Mouse (Mus musculus) neural tube, embryonic 15.5 days (tissue): ENCODE data around the gene Slc17a8. TPM values are rescaled to one million over a fixed set of nuclear protein-coding genes. Genes with fewer than 3 reads are reported as not detected.
"Not testable (repeated sequence)": the region's sequence is repeated elsewhere in the genome, so short reads cannot be mapped to it uniquely, and the experiment has no call there.

Experiments used
- ATAC-seq: fragments of 200-750 bp; cut with Nextera tagmentation; 2 replicates; pipeline ENCODE4 v1.8.0; 2017; ENCODE audit warnings: mild to moderate bottlenecking, moderate TSS enrichment, moderate library complexity; ENCODE audit not compliant: low FRiP score
- H3K27ac ChIP-seq: fragments of 300-500 bp; sonication (generic); replicated peaks from 2 replicates; pipeline ENCODE4 v1.5.1; 2015; ENCODE audit warnings: mild to moderate bottlenecking, inconsistent platforms
- H3K27me3 ChIP-seq: fragments of 300-500 bp; sonication (generic); replicated peaks from 2 replicates; pipeline ENCODE4 v1.6.1; 2015; ENCODE audit warnings: inconsistent platforms
- H3K36me3 ChIP-seq: fragments of 300-500 bp; sonication (generic); 2 replicates; pipeline ENCODE4 v1.6.1; 2015; ENCODE audit warnings: inconsistent platforms
- H3K4me1 ChIP-seq: fragments of 300-500 bp; sonication (generic); 2 replicates; pipeline ENCODE4 v1.6.1; 2015; ENCODE audit warnings: inconsistent platforms
- H3K4me2 ChIP-seq: fragments of 300-500 bp; sonication (generic); 2 replicates; pipeline ENCODE4 v1.6.1; 2015; ENCODE audit warnings: inconsistent platforms, mild to moderate bottlenecking, moderate library complexity
- H3K4me3 ChIP-seq: fragments of 300-500 bp; sonication (generic); replicated peaks from 2 replicates; pipeline ENCODE4 v1.5.1; 2015; ENCODE audit warnings: mild to moderate bottlenecking, inconsistent platforms
- H3K9ac ChIP-seq: fragments of 300-500 bp; sonication (generic); replicated peaks from 2 replicates; pipeline ENCODE4 v1.6.1; 2015; ENCODE audit warnings: mild to moderate bottlenecking, inconsistent platforms
- H3K9me3 ChIP-seq: fragments of 300-500 bp; sonication (generic); replicated peaks from 2 replicates; pipeline ENCODE4 v1.6.1; 2016; ENCODE audit warnings: inconsistent platforms
- WGBS: fragments of 180-500 bp; shearing (Covaris S2); methylation state at CpG from one replicate; pipeline ENCODE4 v1.1.7; 2015; ENCODE audit warnings: mixed read lengths; 5-methylcytosine and 5-hydroxymethylcytosine counted together
- polyA plus RNA-seq: library from polyadenylated mRNA; unstranded; fragments of >200 nt; fragmentation: Nextera tagmentation; extraction: Ambion mirVana; gene quantifications from 2 replicates; pipeline ENCODE4 v1.2.1, GENCODE M21; 2015

Gene Slc17a8
- polyA plus RNA-seq, 1 experiment from 2014 or later = 0.54 TPM

GRCm38 (mm10) chr10:89588708-89589107, 32.3 kb downstream of the Slc17a8 start:
- WGBS = 98% methylated on average over 1 of the region's 1 CpGs
- Histone ChIP-seq H3K27ac (no peak overlapping the region), H3K36me3 (no peaks in the 10 kb centered on the region), H3K4me2 (no peak overlapping the region), H3K9me3 (no peaks in the 10 kb centered on the region), H3K4me3 (no peak overlapping the region), H3K27me3 (no peaks in the 10 kb centered on the region), H3K4me1 (peaks cover 4% of the 10 kb centered on the region; the same call in 1 of the 2 replicates), H3K9ac (no peak overlapping the region)
- ATAC-seq = no peak

GRCm38 (mm10) chr10:89584709-89585108, 36.3 kb downstream of the Slc17a8 start:
- no peak for ATAC-seq
- 93% methylated on average over 4 of the region's 4 CpGs for WGBS

GRCm38 (mm10) chr10:89578801-89579200, 42.3 kb downstream of the Slc17a8 start:
- ATAC-seq = no peak
- WGBS = 97% methylated on average over 4 of the region's 4 CpGs

More at GRCm38 (mm10) chr10:89584709-89585108, 36.3 kb downstream of the Slc17a8 start:
- Histone ChIP-seq H3K36me3 (no peaks in the 10 kb centered on the region), H3K9ac (no peak overlapping the region), H3K4me2 (no peak overlapping the region), H3K27me3 (no peaks in the 10 kb centered on the region), H3K4me3 (no peak overlapping the region), H3K27ac (no peak overlapping the region), H3K4me1 (no peaks in the 10 kb centered on the region), H3K9me3 (no peaks in the 10 kb centered on the region)

GRCm38 (mm10) chr10:89577666-89578065, 43.4 kb downstream of the Slc17a8 start:
- Histone ChIP-seq H3K4me2 (no peak overlapping the region), H3K27me3 (no peaks in the 10 kb centered on the region), H3K9ac (no peak overlapping the region), H3K36me3 (no peaks in the 10 kb centered on the region), H3K4me1 (no peaks in the 10 kb centered on the region), H3K9me3 (no peaks in the 10 kb centered on the region), H3K27ac (no peak overlapping the region), H3K4me3 (no peak overlapping the region)
- ATAC-seq = no peak
- WGBS = 88% methylated on average over 3 of the region's 3 CpGs

More at GRCm38 (mm10) chr10:89578801-89579200, 42.3 kb downstream of the Slc17a8 start:
- no peak overlapping the region for H3K4me3 ChIP-seq
- no peaks in the 10 kb centered on the region for H3K36me3 ChIP-seq
- H3K27ac ChIP-seq = no peak overlapping the region
- H3K9me3 ChIP-seq = no peaks in the 10 kb centered on the region
- no peaks in the 10 kb centered on the region for H3K4me1 ChIP-seq
- no peak overlapping the region for H3K4me2 ChIP-seq
- no peaks in the 10 kb centered on the region for H3K27me3 ChIP-seq
- no peak overlapping the region for H3K9ac ChIP-seq

DNA sequence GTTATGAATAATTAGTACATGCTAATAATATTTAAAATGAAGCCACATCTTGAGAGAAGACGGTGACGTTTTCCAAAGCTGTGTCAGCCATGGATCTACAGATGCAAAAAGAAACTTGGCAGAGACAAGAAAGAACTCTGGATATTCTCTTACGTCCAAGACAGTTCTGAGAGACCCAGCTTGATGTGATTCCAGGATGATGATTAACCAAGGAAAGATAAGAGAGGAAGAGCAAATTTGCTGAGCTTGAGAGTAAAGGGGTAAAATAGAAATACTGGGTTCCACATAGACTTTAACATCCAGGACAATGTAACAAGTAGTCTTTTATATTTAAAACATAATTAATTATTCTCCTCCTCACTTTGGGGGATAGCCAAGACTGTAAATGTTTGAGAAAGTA, 47.6 kb downstream of the Slc17a8 start:
- Histone ChIP-seq H3K9ac (no peak overlapping the region), H3K27me3 (no peaks in the 10 kb centered on the region), H3K36me3 (no peaks in the 10 kb centered on the region), H3K27ac (no peak overlapping the region), H3K4me2 (no peak overlapping the region), H3K4me3 (no peak overlapping the region), H3K4me1 (no peaks in the 10 kb centered on the region), H3K9me3 (no peaks in the 10 kb centered on the region)
- 94% methylated on average over 3 of the region's 3 CpGs for WGBS
- no peak for ATAC-seq

GRCm38 (mm10) chr10:89572946-89573345, 48.1 kb downstream of the Slc17a8 start:
- Histone ChIP-seq H3K9ac (no peak overlapping the region), H3K36me3 (no peaks in the 10 kb centered on the region), H3K4me3 (no peak overlapping the region), H3K27me3 (no peaks in the 10 kb centered on the region), H3K27ac (no peak overlapping the region), H3K9me3 (no peaks in the 10 kb centered on the region), H3K4me1 (no peaks in the 10 kb centered on the region), H3K4me2 (no peak overlapping the region)
- 93% methylated on average over 6 of the region's 6 CpGs for WGBS
- ATAC-seq = no peak

- H3K4me1 ChIP-seq = no peaks in the 10 kb centered on the region
- no peaks in the 10 kb centered on the region for H3K27me3 ChIP-seq
Measured at GRCm38 (mm10) chr10:89567391-89567790, 53.7 kb downstream of the Slc17a8 start.

DNA sequence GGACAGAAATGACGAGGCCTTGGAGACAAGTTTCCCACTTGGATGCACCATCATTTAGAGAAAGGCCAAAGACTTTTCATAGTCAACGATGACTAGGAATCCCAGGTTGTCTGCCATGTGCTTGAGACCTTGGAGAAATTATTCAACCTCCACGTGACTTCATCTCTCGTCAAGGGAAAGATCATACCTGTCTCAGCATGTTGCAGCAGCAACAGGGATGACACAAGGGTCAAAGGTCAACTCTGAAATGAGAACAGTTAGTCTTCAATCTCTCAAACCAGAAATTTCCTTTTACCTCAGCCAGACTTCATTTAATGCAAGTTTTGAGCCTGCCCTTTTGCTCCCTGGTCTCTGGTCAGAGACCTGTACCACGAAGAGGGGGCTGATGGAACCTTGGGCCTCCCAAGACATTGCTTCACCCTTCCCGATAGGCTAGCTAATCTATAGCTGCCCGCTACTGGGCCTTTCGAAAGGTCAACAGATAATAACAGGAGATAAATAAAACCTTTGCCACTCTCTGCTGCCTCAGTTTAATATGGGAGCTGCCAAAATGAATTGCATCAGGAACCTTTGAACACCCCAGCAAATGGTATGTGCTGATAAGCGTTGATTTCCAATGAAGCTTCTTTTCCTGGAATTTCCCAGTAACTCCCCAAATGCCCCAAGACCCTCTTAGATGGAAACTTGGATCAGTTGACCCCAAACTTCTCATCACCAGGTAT, 55.6 kb downstream of the Slc17a8 start:
- no peaks in the 10 kb centered on the region for H3K36me3 ChIP-seq
- WGBS = 88% methylated on average over 9 of the region's 9 CpGs

More at GRCm38 (mm10) chr10:89567391-89567790, 53.7 kb downstream of the Slc17a8 start:
- H3K9ac ChIP-seq = no peak overlapping the region
- H3K4me3 ChIP-seq = no peak overlapping the region
- ATAC-seq = no peak
- no peak overlapping the region for H3K4me2 ChIP-seq
- WGBS = 92% methylated on average over 2 of the region's 2 CpGs
- no peak overlapping the region for H3K27ac ChIP-seq
- no peaks in the 10 kb centered on the region for H3K9me3 ChIP-seq
- H3K36me3 ChIP-seq = no peaks in the 10 kb centered on the region

GRCm38 (mm10) chr10:89562113-89562512, 58.9 kb downstream of the Slc17a8 start:
- ATAC-seq = no peak
- 95% methylated on average over 6 of the region's 6 CpGs for WGBS
- H3K27me3 ChIP-seq = no peaks in the 10 kb centered on the region

More for the DNA sequence above, 55.6 kb downstream of the Slc17a8 start:
- Histone ChIP-seq H3K27ac (no peak overlapping the region), H3K9ac (no peak overlapping the region), H3K9me3 (no peaks in the 10 kb centered on the region), H3K4me2 (no peak overlapping the region), H3K4me1 (no peaks in the 10 kb centered on the region), H3K27me3 (no peaks in the 10 kb centered on the region), H3K4me3 (no peak overlapping the region)
- ATAC-seq = no peak

DNA sequence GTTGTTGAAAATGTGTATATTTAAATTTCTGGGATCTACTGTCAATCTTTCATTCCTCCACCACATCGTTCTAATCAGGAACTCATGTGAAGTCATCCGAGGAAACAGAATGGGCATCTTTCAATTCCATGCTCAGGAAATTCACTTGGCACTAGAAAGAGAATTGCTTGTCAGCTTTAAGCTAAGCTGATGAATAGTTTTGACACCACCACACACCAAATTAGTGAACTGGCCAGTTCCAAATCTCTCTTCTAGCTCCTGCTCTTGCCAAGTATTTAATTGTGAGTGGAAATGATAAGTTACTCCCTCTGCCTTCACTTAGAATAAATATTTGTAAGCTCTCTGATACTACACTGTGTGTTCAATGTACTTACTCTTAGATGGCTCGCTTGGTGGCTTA, 61.7 kb downstream of the Slc17a8 start:
- H3K9ac ChIP-seq = no peak overlapping the region
- no peaks in the 10 kb centered on the region for H3K27me3 ChIP-seq
- H3K4me2 ChIP-seq = no peak overlapping the region
- no peaks in the 10 kb centered on the region for H3K4me1 ChIP-seq
- H3K4me3 ChIP-seq = no peak overlapping the region
- H3K9me3 ChIP-seq = no peaks in the 10 kb centered on the region
- ATAC-seq = no peak
- WGBS = 80% methylated on average over 3 of the region's 3 CpGs
- H3K27ac ChIP-seq = no peak overlapping the region
- no peaks in the 10 kb centered on the region for H3K36me3 ChIP-seq

More at GRCm38 (mm10) chr10:89562113-89562512, 58.9 kb downstream of the Slc17a8 start:
- Histone ChIP-seq H3K27ac (no peak overlapping the region), H3K9ac (no peak overlapping the region), H3K4me1 (no peaks in the 10 kb centered on the region), H3K4me3 (no peak overlapping the region), H3K4me2 (no peak overlapping the region), H3K9me3 (no peaks in the 10 kb centered on the region), H3K36me3 (no peaks in the 10 kb centered on the region)

DNA sequence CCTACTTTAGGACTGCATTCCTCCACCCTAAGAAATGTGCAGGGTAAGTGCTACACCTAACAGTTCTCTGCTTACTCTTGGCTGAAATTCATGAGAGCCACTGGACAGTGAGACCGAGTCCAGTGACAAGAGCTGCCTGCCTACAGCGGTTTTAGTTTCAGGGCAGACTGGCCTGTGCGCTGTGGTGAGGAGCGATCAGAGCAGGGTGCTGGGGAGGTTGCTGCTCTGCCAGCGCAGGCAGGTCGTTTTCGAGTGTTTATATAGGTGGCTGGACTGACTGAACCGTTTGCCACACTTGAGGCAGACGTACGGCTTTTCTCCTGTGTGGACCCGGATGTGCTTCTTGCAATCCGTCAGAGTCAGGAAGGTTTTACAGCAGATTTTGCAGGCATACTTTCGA, 66.2 kb downstream of the Slc17a8 start:
- ATAC-seq, H3K4me1 ChIP-seq, H3K27ac ChIP-seq, H3K9me3 ChIP-seq, H3K4me2 ChIP-seq, H3K27me3 ChIP-seq, H3K4me3 ChIP-seq, H3K36me3 ChIP-seq, H3K9ac ChIP-seq: not testable (repeated sequence)
- 86% methylated on average over 13 of the region's 13 CpGs for WGBS

DNA sequence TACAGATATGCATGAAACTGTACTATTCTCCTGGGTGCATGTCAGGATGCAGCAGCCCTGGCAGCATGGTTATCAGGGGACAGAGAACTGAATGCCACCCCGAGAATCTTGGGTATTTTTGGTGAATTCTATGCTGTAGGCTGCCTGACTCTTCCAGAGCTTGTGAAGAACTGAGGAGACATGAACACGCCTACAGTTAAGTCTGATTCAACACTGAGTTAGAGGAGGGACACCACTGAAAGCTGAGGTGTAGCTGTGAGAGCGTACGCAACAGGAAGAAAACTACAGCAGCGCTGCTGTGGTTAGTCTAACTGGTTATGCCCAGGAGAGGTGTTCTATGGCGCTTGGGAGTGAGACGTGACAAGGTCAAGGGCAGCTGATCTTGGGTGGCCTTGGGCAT, 67.2 kb downstream of the Slc17a8 start:
- not testable (repeated sequence) for H3K9ac ChIP-seq, H3K9me3 ChIP-seq, H3K4me3 ChIP-seq, H3K27me3 ChIP-seq, H3K4me2 ChIP-seq, ATAC-seq, H3K4me1 ChIP-seq, H3K27ac ChIP-seq, H3K36me3 ChIP-seq
- WGBS = 92% methylated on average over 7 of the region's 7 CpGs
